ENCODE assay signal across 8 mouse cellular contexts in the genomic region with DNA sequence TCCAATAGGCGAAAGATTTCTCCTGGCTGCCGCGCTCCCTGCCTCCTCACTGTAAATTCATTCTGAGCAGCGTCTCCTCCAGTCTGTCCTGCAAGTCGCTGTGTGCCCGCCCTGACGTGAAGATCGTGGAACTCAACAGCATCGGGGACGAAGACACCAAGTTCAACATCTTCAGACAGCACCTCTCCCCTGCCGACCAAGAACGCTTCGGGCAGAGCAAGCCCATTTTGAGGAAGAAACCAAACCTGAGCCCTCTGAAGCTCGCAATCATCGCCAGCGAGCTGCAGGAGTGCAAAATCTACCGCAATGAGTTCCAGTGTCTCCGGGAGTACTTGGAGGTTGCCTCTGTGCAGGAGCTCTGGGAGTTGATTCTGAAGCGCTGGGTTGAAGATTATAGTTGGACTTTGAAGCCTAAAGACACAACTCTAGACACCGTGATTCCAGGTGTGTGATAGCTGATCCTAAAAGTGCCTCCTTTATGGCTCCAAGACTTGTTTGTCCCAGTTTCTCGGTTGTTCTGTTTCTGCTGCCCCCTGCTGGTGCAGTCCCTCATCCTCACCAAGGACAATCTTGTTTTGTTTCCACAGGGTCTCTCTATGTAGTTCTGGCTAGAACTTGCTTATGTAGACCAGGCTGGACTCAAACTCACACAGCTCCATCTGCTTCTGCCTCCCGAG. TPM values are rescaled to one million over a fixed set of nuclear protein-coding genes. Genes with fewer than 3 reads are reported as not detected.
DNase-seq lines count a peak whose midpoint lies in the region; ATAC-seq and TF ChIP-seq lines count a peak whose summit lies in the region.

No protein-coding gene starts in this region.

- no peaks in the 10 kb centered on the region for H3K27me3 ChIP-seq in hindbrain, postnatal 0 days (ENCODE audit: insufficient read depth, low read length)

- no peaks in the 10 kb centered on the region for H3K79me2 ChIP-seq in macrophage (ENCODE audit: inconsistent target)

- peak overlapping the region; percentile 65 for H3K27ac ChIP-seq in gastrocnemius, adult 2 months
- no peak overlapping the region for H3K27ac ChIP-seq in hindbrain, postnatal 0 days
- no peak overlapping the region for H3K27ac ChIP-seq in macrophage

- 13% methylated on average over 22 of the region's 22 CpGs for WGBS in hindbrain, postnatal 0 days
- 2% methylated on average over 22 of the region's 22 CpGs for WGBS in macrophage (ENCODE audit: missing documents)

- H3K4me3 ChIP-seq in gastrocnemius, adult 2 months: peak overlapping the region; percentile 77
- peak overlapping the region; percentile 35 for H3K4me3 ChIP-seq in hindbrain, postnatal 0 days (ENCODE audit: low read length)
- H3K4me3 ChIP-seq in macrophage (ENCODE audit: inconsistent target): peak overlapping the region; percentile 38

- peak overlapping the region; percentile 30; the same call in 1 of the 2 replicates for H3K9ac ChIP-seq in hindbrain, postnatal 0 days (replicated peaks; ENCODE audit: low read length)

- peak; percentile 17 for ATAC-seq in activated CD4-positive, CD25-positive, alpha-beta regulatory T cell, adult 4 months
- peak; percentile 54 for ATAC-seq in common myeloid progenitor, adult 5-6 weeks (replicated peaks; ENCODE audit: low read depth, poor library complexity, severe bottlenecking)
- peak; percentile 53 for ATAC-seq in hindbrain, postnatal 0 days

- H3K9me3 ChIP-seq in hindbrain, postnatal 0 days (ENCODE audit: low read length): no peaks in the 10 kb centered on the region

- TF ChIP-seq CTCF in gastrocnemius, adult 2 months (IDR thresholded peaks at IDR 0.05): peak; percentile 89
- TF ChIP-seq CTCF in hindbrain, postnatal 0 days (IDR thresholded peaks at IDR 0.05; ENCODE audit: low read depth): peak; percentile 83

- H3K4me1 ChIP-seq in hindbrain, postnatal 0 days (ENCODE audit: insufficient read depth, low read length): no peaks in the 10 kb centered on the region

- DNase-seq in gastrocnemius, adult 2 months: peak; percentile 86
- DNase-seq in hindbrain, postnatal 0 days (ENCODE audit: low spot score): peak; percentile 85
- peak; percentile 87 to 91 for DNase-seq in left cerebral cortex, adult 18-20 months (ENCODE audit: low spot score in 2 of 2)
- DNase-seq in right cerebral cortex, adult 18-20 months: peak; percentile 82
- peak; percentile 70 for DNase-seq in urinary bladder, adult 2 months (ENCODE audit: low spot score)

- H3K4me2 ChIP-seq in hindbrain, postnatal 0 days (ENCODE audit: low read depth, low read length): peak overlapping the region; percentile 73

- no peaks in the 10 kb centered on the region for H3K36me3 ChIP-seq in hindbrain, postnatal 0 days (ENCODE audit: insufficient read depth, low read length)
- H3K36me3 ChIP-seq in macrophage (ENCODE audit: inconsistent target): no peaks in the 10 kb centered on the region

- intact Hi-C loops in gastrocnemius, adult 2 months (cut with DNase I): loop anchor here (1.0 to 10.0 kb wide), 3 partner anchors 25 to 256 kb away; no protein-coding TSS in a partner anchor

RNA-seq across cellular contexts. Expression of a gene that starts 25.4 kb away (rescaled TPM):
- under 1 TPM; 0.56 to 0.93 TPM for polyA plus RNA-seq in activated CD4-positive, CD25-positive, alpha-beta regulatory T cell, adult 4 months (2017; shearing (Covaris generic))
- total RNA-seq in common myeloid progenitor, adult 5-6 weeks (2017): 1.1 and 2.8 TPM in 2 replicates
- 1 to 10 TPM; 2.3 to 2.5 TPM for total RNA-seq in gastrocnemius, adult 2 months (2021)
- 2.0 and 2.2 TPM in 2 replicates for total RNA-seq in hindbrain, postnatal 0 days (2014; rRNA removed)
- polyA plus RNA-seq in hindbrain, postnatal 0 days (2015; fragmentation: Nextera tagmentation; extraction: Ambion mirVana): 1.4 and 1.5 TPM in 2 replicates
- 1 to 10 TPM; 1.6 TPM for total RNA-seq in left cerebral cortex, adult 18-20 months (2021)
- total RNA-seq in macrophage (2018; cell fraction: chromatin; rRNA removed): 1 to 10 TPM; 1.4 to 8.2 (median 3.7) TPM
- under 1 TPM; 0.11 to 0.77 (median 0.32) TPM for total RNA-seq in macrophage (2018; cell fraction: cytosol; rRNA removed)
- total RNA-seq in macrophage (2018; cell fraction: nucleus; rRNA removed): 1 to 10 TPM in 24 of 26 experiments, under 1 TPM in 2; 0.63 to 6.8 (median 2.1) TPM
- polyA plus RNA-seq in macrophage (2018): 0.20 to 0.50 TPM (median 0.33 TPM) in 3 replicates
- polyA plus RNA-seq in urinary bladder, adult 2 months (2012; rRNA removed): 2.3 and 2.7 TPM in 2 replicates

RNA-seq across cellular contexts. Expression of a gene that starts 25.7 kb away (rescaled TPM):
- polyA plus RNA-seq in activated CD4-positive, CD25-positive, alpha-beta regulatory T cell, adult 4 months (2017; shearing (Covaris generic)): 100 to 1,000 TPM; 185 to 255 TPM
- 724 and 732 TPM in 2 replicates for total RNA-seq in common myeloid progenitor, adult 5-6 weeks (2017)
- 100 to 1,000 TPM; 108 to 149 TPM for total RNA-seq in gastrocnemius, adult 2 months (2021)
- total RNA-seq in hindbrain, postnatal 0 days (2014; rRNA removed): 92.5 and 110 TPM in 2 replicates
- polyA plus RNA-seq in hindbrain, postnatal 0 days (2015; fragmentation: Nextera tagmentation; extraction: Ambion mirVana): 228 and 235 TPM in 2 replicates
- total RNA-seq in left cerebral cortex, adult 18-20 months (2021): 100 to 1,000 TPM; 335 to 352 TPM
- 100 to 1,000 TPM; 102 to 503 (median 232) TPM for total RNA-seq in macrophage (2018; cell fraction: chromatin; rRNA removed)
- total RNA-seq in macrophage (2018; cell fraction: cytosol; rRNA removed): 100 to 1,000 TPM; 277 to 676 (median 467) TPM
- 1,000 to 10,000 TPM in 1 of 26 experiments, 100 to 1,000 TPM in 25; 158 to 1,088 (median 642) TPM for total RNA-seq in macrophage (2018; cell fraction: nucleus; rRNA removed)
- 461 to 1,299 TPM (median 580 TPM) in 3 replicates for polyA plus RNA-seq in macrophage (2018)
- polyA plus RNA-seq in urinary bladder, adult 2 months (2012; rRNA removed): 197 and 228 TPM in 2 replicates

RNA-seq across cellular contexts. Expression of a gene that starts 32.8 kb away (rescaled TPM):
- polyA plus RNA-seq in activated CD4-positive, CD25-positive, alpha-beta regulatory T cell, adult 4 months (2017; shearing (Covaris generic)): not detected
- total RNA-seq in common myeloid progenitor, adult 5-6 weeks (2017): not detected in 2 replicates
- total RNA-seq in gastrocnemius, adult 2 months (2021): 10 to 100 TPM; 16.7 to 32.1 TPM
- total RNA-seq in hindbrain, postnatal 0 days (2014; rRNA removed): 4.2 TPM in 1 of 2 replicates, not detected in the other
- not detected in 2 replicates for polyA plus RNA-seq in hindbrain, postnatal 0 days (2015; fragmentation: Nextera tagmentation; extraction: Ambion mirVana)
- total RNA-seq in left cerebral cortex, adult 18-20 months (2021): 10 to 100 TPM; 19.5 to 20.8 TPM
- total RNA-seq in macrophage (2018; cell fraction: chromatin; rRNA removed): 10 to 100 TPM in 6 of 26 experiments, 1 to 10 TPM in 15, not detected in 5; 1.1 to 28.0 (median 5.3) TPM
- total RNA-seq in macrophage (2018; cell fraction: cytosol; rRNA removed): under 1 TPM in 2 of 26 experiments, not detected in 24; 0.41 TPM
- 1 to 10 TPM in 1 of 26 experiments, not detected in 25; 1.9 TPM for total RNA-seq in macrophage (2018; cell fraction: nucleus; rRNA removed)
- 1.0 TPM in 1 of 3 replicates, not detected in the others for polyA plus RNA-seq in macrophage (2018)
- polyA plus RNA-seq in urinary bladder, adult 2 months (2012; rRNA removed): not detected in 2 replicates

RNA-seq across cellular contexts. Expression of a gene that starts 47.8 kb away (rescaled TPM):
- 1 to 10 TPM in 1 of 2 experiments, under 1 TPM in 1; 0.79 to 1.2 TPM for polyA plus RNA-seq in activated CD4-positive, CD25-positive, alpha-beta regulatory T cell, adult 4 months (2017; shearing (Covaris generic))
- total RNA-seq in common myeloid progenitor, adult 5-6 weeks (2017): 3.9 and 22.9 TPM in 2 replicates
- total RNA-seq in gastrocnemius, adult 2 months (2021): 10 to 100 TPM; 36.1 to 77.7 TPM
- 43.6 and 49.1 TPM in 2 replicates for total RNA-seq in hindbrain, postnatal 0 days (2014; rRNA removed)
- polyA plus RNA-seq in hindbrain, postnatal 0 days (2015; fragmentation: Nextera tagmentation; extraction: Ambion mirVana): 8.5 and 9.3 TPM in 2 replicates
- 10 to 100 TPM; 76.3 to 77.5 TPM for total RNA-seq in left cerebral cortex, adult 18-20 months (2021)
- total RNA-seq in macrophage (2018; cell fraction: chromatin; rRNA removed): 10 to 100 TPM in 21 of 26 experiments, 1 to 10 TPM in 5; 2.9 to 40.4 (median 15.5) TPM
- 10 to 100 TPM in 21 of 26 experiments, 1 to 10 TPM in 5; 5.2 to 25.0 (median 12.7) TPM for total RNA-seq in macrophage (2018; cell fraction: cytosol; rRNA removed)
- 10 to 100 TPM in 22 of 26 experiments, 1 to 10 TPM in 4; 5.9 to 36.3 (median 17.0) TPM for total RNA-seq in macrophage (2018; cell fraction: nucleus; rRNA removed)
- 11.9 to 13.6 TPM (median 13.3 TPM) in 3 replicates for polyA plus RNA-seq in macrophage (2018)
- polyA plus RNA-seq in urinary bladder, adult 2 months (2012; rRNA removed): 18.3 and 22.4 TPM in 2 replicates
